Mouse (Mus musculus) embryonic facial prominence, embryonic 10.5 days (tissue): ENCODE results near the gene Fbxl16. TPM values are rescaled to one million over a fixed set of nuclear protein-coding genes. Genes with fewer than 3 reads are reported as not detected.
"Not testable (repeated sequence)": the region's sequence is repeated elsewhere in the genome, so short reads cannot be mapped to it uniquely, and the experiment has no call there.

Source experiments
- DNase-seq: peaks from one replicate; pipeline ENCODE4 v3.0.0-alpha.2; 2017; ENCODE audit warnings: low spot score
- H3K27ac ChIP-seq: fragments of 300-500 bp; sonication (generic); replicated peaks from 2 replicates; pipeline ENCODE4 v1.5.1; 2016; ENCODE audit warnings: mild to moderate bottlenecking
- H3K27me3 ChIP-seq: fragments of 300-500 bp; sonication (generic); replicated peaks from 2 replicates; pipeline ENCODE4 v1.6.1; 2016; ENCODE audit warnings: low read depth, mild to moderate bottlenecking; ENCODE audit not compliant: poor library complexity, severe bottlenecking
- H3K36me3 ChIP-seq: fragments of 300-500 bp; sonication (generic); replicated peaks from 2 replicates; pipeline ENCODE4 v1.6.1; 2016; ENCODE audit warnings: mild to moderate bottlenecking, moderate library complexity
- H3K4me1 ChIP-seq: fragments of 300-500 bp; sonication (generic); 2 replicates; pipeline ENCODE4 v1.6.1; 2016
- H3K4me3 ChIP-seq: fragments of 300-500 bp; sonication (generic); 2 replicates; pipeline ENCODE4 v1.5.1; 2016; ENCODE audit warnings: mild to moderate bottlenecking, moderate library complexity
- H3K9me3 ChIP-seq: fragments of 300-500 bp; sonication (generic); 2 replicates; pipeline ENCODE4 v1.6.1; 2016; ENCODE audit warnings: mild to moderate bottlenecking
- WGBS: fragments of 180-500 bp; shearing (Covaris S2); methylation state at CpG from one replicate; pipeline ENCODE4 v1.1.7; 2016; 5-methylcytosine and 5-hydroxymethylcytosine counted together
- polyA plus RNA-seq: library from polyadenylated mRNA; unstranded; fragments of >200 nt; fragmentation: Nextera tagmentation; extraction: Ambion mirVana; gene quantifications from 2 replicates; pipeline ENCODE4 v1.2.1, GENCODE M21; 2016

The Fbxl16 gene
- polyA plus RNA-seq, 1 experiment from 2014 or later, result 5.0 TPM

DNA sequence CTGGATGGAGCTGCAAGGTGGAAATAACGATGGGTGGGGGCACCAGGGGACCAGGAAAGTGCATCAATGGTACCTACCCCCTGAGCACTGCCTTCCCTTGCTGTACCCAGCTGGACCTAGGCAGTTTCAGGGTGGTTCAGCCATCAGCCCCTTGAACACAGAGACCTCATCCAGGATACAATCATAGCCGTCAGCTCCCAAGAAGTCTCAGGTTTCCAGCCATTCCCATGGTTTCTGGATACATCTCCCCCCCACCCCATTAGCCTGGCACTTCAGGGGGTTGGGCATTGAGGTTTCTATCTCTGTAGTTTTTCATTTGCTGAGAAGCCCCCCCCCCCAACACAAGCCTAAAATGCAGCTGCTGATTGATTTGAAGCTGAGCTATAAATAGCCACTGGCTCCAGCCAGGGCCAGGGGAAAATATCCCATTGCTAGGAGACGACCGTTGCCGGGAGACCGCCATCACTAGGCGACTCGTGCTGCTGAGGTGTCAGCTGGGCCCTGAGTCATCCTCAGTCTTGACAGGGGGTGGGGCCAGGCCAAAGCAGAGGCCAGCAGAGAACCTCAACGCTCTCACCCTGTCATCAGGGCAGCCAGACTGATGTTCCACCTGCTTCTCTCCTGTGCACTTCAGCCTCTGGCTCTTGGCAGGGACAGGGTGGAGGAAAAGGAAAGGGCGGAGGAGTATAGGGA, 5.9 kb upstream of the Fbxl16 start:
- DNase-seq, result peak; percentile 70
- H3K4me1 ChIP-seq, result peaks cover 16% of the 10 kb centered on the region
- H3K36me3 ChIP-seq, result no peaks in the 10 kb centered on the region
- peaks cover 32% of the 10 kb centered on the region for H3K27me3 ChIP-seq
- peak overlapping the region; percentile 66 for H3K27ac ChIP-seq
- H3K9me3 ChIP-seq, result no peaks in the 10 kb centered on the region
- peak overlapping the region; percentile 32; the same call in 1 of the 2 replicates for H3K4me3 ChIP-seq
- WGBS, result 14% methylated on average over 10 of the region's 10 CpGs

DNA sequence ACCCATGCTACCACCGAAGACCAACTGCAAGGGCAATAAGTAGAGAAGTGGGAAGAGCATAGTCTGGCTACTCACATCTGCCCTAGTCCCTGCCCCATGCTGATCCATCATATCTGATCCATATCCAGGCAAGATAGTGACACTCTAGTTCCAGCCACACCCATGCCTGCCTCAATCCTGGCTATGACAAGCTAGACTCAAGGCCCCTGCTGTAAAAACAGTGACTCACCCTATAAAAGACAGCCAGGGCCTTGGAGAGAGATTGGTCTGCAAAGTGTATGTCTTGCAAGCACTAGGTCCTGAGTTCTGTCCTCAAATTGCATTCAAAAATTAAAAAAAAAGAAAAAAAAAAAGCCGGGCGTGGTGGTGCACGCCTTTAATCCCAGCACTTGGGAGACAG, 2.4 kb upstream of the Fbxl16 start:
- Histone ChIP-seq H3K9me3 (no peaks in the 10 kb centered on the region), H3K27ac (no peak overlapping the region), H3K27me3 (peaks cover 66% of the 10 kb centered on the region), H3K36me3 (no peaks in the 10 kb centered on the region), H3K4me1 (peaks cover 45% of the 10 kb centered on the region), H3K4me3 (no peak overlapping the region)
- no peak for DNase-seq
- WGBS, result 84% methylated on average over 4 of the region's 4 CpGs

DNA sequence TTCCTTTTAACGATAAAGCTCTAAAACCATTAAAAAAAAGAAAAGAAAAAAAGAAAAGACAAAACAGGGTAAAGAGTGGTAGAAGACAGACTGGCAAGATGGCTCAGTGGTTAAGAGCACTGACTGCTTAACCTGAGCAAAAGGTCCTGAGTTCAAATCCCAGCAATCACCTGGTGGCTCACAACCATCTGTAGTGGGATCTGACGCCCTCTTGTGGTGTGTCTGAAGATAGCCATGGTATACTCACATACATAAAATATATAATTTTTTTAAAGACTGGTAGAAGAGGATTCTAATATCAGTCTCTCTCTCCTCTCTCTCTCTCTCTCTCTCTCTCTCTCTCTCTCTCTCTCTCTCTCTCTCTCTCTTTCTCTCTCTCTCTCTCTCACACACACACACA, 1.4 kb upstream of the Fbxl16 start:
- not testable (repeated sequence) for H3K4me3 ChIP-seq, H3K9me3 ChIP-seq, H3K36me3 ChIP-seq, H3K27ac ChIP-seq, DNase-seq
- WGBS, result 47% methylated on average over 2 of the region's 2 CpGs
- Histone ChIP-seq H3K4me1 (peaks cover 42% of the 10 kb centered on the region), H3K27me3 (peaks cover 66% of the 10 kb centered on the region)

DNA sequence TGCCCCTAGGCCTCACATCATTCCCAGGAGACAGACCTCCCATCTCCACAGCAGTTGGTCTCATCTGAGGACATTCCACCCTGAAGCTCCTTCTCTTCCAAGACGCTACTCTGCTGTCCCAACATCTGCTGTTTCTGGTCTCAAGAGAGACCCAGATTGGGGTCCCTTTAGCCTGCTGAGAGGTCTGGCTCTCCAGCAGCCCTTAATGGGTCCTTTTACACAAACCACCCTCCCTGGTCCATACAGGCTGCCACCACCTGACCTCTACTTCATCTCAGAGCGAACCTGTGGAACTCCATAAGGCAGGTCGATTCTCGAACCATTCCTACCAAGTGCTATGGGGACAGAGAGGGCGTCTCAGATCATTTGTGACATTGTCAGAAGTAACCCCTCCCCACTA, 857 bp upstream of the Fbxl16 start:
- Histone ChIP-seq H3K4me3 (peak overlapping the region; percentile 82), H3K36me3 (no peaks in the 10 kb centered on the region), H3K4me1 (peaks cover 36% of the 10 kb centered on the region), H3K9me3 (no peaks in the 10 kb centered on the region), H3K27me3 (peaks cover 70% of the 10 kb centered on the region), H3K27ac (peak overlapping the region; percentile 86; the same call in 1 of the 2 replicates)
- DNase-seq, result no peak
- WGBS, result 36% methylated on average over 5 of the region's 5 CpGs

DNA sequence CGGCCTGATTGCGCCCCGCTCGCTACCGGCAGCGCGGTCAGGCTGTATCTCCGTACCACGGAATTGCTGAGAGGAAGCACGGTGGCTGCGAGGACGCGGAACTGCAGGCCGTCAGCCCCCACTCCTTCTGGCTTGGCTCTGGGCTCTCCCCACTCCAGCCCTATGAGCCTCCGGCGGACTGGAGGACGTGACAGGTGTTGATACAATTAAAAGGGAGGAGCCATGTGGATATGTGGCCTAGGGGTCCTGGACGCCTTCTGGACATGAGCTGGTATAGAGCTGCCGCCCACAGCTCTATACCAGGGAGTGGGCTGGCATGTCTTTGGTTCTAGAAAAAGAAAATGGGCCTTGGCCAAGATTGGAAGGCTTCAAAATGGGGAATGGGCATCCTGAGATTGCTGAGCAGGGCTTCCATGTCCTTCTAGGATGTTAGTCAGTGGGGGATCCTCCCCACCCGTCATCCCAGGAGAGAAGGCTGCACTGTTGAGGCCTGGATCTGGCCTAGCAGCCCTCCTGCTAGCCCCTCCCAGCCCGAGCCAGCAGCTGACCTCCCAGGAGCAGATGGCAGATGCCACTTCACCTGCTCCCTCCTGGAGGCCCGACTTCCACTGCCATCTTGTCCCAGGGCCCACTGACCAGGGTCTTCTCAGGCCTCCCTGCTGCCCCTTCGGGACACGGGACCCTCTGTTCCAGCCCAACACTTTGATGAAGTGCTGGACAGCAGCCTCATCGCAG, 888 bp downstream of the Fbxl16 start:
- Histone ChIP-seq H3K27me3 (peaks cover 70% of the 10 kb centered on the region), H3K4me3 (peak overlapping the region; percentile 82), H3K27ac (peak overlapping the region; percentile 86), H3K4me1 (peaks cover 34% of the 10 kb centered on the region), H3K9me3 (no peaks in the 10 kb centered on the region), H3K36me3 (no peaks in the 10 kb centered on the region)
- 10% methylated on average over 25 of the region's 25 CpGs for WGBS
- no peak for DNase-seq

DNA sequence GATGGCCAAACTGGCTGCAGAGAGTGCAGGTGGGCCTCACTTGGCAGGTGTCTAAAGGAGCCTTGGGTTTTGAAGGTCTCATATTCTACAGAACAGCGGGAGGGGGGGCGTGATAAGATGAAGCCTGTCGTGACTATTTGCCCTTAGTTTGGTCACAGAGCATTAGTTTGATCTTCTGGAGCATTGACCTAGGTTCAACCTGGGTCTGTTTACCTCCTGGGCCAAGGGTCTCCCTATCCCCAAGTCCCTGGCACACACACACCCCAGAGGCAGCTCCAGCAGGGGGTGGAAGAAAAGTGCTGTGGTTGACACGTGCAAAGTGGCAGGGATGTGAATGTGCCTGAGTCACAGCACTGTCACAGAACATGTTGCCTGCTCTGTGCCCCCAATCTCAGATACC, 2.0 kb downstream of the Fbxl16 start:
- no peaks in the 10 kb centered on the region for H3K36me3 ChIP-seq
- H3K9me3 ChIP-seq, result no peaks in the 10 kb centered on the region
- H3K4me3 ChIP-seq, result peak overlapping the region; percentile 8; the same call in 1 of the 2 replicates
- peaks cover 77% of the 10 kb centered on the region for H3K27me3 ChIP-seq
- WGBS, result 75% methylated on average over 4 of the region's 4 CpGs
- H3K4me1 ChIP-seq, result peaks cover 34% of the 10 kb centered on the region
- no peak overlapping the region for H3K27ac ChIP-seq
- no peak for DNase-seq

DNA sequence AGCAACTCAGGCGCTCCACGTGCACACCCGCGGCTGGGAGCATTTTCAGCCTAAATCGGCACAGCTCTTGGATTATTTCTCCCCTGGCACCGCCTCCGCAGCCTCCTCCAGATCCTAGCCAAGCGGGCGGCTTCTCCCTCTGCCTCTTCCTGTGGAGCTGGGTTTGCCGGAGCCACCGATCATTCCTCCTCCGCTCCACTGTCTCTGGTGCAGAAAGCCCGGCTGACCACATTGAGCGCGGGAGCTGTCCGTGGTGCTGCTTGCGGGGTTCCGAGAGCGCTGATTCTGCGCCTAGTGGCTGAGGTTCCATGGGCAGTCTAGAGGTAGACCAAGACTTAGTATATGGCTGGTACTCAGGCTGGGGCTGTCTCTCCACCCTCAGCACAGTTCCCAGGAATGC, 4.6 kb downstream of the Fbxl16 start:
- Histone ChIP-seq H3K36me3 (peaks cover 6% of the 10 kb centered on the region; the same call in 1 of the 2 replicates), H3K9me3 (no peaks in the 10 kb centered on the region), H3K4me3 (peak overlapping the region; percentile 27; the same call in 1 of the 2 replicates), H3K27me3 (peaks cover 91% of the 10 kb centered on the region), H3K27ac (no peak overlapping the region), H3K4me1 (peaks cover 30% of the 10 kb centered on the region)
- 2% methylated on average over 20 of the region's 20 CpGs for WGBS
- DNase-seq, result peak; percentile 92

DNA sequence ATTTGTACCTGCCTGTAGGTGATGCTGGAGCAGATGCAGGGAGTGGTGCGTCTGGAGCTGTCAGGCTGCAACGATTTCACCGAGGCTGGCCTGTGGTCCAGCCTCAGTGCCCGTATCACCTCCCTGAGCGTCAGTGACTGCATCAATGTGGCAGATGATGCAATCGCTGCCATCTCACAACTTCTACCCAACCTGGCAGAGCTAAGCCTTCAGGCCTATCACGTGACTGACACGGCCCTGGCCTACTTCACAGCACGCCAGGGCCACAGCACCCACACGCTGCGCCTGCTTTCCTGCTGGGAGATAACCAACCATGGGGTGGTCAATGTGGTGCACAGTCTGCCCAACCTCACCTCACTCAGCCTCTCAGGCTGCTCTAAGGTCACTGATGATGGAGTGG, 8.8 kb downstream of the Fbxl16 start:
- Histone ChIP-seq H3K9me3 (no peaks in the 10 kb centered on the region), H3K27ac (no peak overlapping the region), H3K4me3 (no peak overlapping the region; the same call in 1 of the 2 replicates), H3K36me3 (peaks cover 6% of the 10 kb centered on the region; the same call in 1 of the 2 replicates), H3K4me1 (peaks cover 18% of the 10 kb centered on the region), H3K27me3 (peaks cover 86% of the 10 kb centered on the region)
- 81% methylated on average over 11 of the region's 11 CpGs for WGBS
- no peak for DNase-seq

DNA sequence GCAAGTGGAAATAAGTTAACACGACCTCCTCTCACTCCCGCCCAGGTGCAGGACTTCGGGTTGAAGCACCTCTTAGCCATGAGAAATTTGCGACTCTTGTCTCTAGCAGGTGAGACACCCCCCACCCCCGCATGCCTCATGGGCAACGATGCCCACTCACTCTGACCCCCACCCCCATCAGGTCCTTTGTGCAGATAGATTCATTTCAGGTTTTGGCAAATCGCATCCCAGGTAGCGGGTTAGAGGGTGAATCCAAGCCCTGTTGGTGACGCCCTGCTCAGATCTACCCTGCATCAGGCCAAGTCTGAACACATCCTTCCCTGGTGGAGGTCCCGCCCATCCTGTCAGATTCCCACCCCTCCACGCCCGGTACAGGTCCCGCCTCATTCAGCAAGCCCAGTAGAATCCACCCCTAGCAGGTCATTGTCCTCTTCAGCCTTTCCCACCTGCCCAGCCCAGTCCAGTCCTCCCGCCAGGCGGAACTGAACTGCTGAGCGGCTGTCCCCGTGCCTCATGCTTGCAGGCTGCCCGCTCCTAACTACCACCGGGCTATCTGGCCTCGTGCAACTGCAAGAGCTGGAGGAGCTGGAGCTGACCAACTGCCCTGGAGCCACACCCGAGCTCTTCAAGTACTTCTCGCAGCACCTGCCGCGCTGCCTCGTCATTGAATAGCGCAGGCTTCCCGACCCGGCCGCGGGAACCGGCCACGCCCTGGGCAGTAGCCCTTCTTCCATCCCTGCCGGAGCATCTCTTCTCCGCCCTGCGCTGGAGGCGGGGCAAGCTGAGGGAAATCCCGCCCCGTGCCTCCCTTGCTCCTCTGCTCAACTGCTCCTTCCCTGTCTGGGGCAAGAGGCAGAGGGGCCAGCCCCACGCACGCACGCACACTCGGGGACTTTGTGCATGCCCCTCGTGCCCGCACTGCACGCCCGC, 10.2 kb downstream of the Fbxl16 start:
- WGBS, result 6% methylated on average over 46 of the region's 46 CpGs
- peaks cover 23% of the 10 kb centered on the region for H3K4me1 ChIP-seq
- no peak overlapping the region for H3K27ac ChIP-seq
- H3K4me3 ChIP-seq, result peak overlapping the region; percentile 33
- DNase-seq, result peak; percentile 42
- peaks cover 6% of the 10 kb centered on the region; the same call in 1 of the 2 replicates for H3K36me3 ChIP-seq
- peaks cover 74% of the 10 kb centered on the region for H3K27me3 ChIP-seq
- no peaks in the 10 kb centered on the region for H3K9me3 ChIP-seq

DNA sequence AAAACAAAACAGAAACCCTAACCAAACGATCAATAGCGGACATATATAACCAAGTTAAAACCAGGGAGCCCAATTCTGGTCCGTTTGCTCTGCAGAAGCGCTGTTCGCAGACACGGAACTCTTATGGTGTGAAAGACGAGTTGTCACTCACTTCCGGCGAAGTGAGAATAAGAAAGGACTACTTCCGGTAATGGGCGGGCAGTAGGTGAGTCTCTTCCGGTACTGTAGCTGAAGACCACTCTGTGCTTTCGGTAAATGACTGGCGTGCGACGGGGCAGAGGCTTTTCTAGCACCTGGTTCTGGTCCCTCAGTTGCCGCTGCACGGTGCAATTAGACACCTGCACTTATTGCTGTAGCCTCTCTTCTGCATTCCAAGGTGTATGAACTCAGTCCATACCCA, 14.6 kb downstream of the Fbxl16 start, which contains the start of gene Wdr24:
TSS of gene Wdr24 (plus strand) at position 176 of the 400 bp plus-strand sequence.
- peaks cover 33% of the 10 kb centered on the region for H3K36me3 ChIP-seq
- under 1% methylated on average over 18 of the region's 18 CpGs for WGBS
- peaks cover 59% of the 10 kb centered on the region for H3K4me1 ChIP-seq
- peaks cover 38% of the 10 kb centered on the region for H3K27me3 ChIP-seq
- peak within 1 kb of the TSS; percentile 70 for H3K4me3 ChIP-seq
- peak; percentile 79 for DNase-seq
- H3K9me3 ChIP-seq, result no peaks in the 10 kb centered on the region
- peak within 1 kb of the TSS; percentile 73 for H3K27ac ChIP-seq

DNA sequence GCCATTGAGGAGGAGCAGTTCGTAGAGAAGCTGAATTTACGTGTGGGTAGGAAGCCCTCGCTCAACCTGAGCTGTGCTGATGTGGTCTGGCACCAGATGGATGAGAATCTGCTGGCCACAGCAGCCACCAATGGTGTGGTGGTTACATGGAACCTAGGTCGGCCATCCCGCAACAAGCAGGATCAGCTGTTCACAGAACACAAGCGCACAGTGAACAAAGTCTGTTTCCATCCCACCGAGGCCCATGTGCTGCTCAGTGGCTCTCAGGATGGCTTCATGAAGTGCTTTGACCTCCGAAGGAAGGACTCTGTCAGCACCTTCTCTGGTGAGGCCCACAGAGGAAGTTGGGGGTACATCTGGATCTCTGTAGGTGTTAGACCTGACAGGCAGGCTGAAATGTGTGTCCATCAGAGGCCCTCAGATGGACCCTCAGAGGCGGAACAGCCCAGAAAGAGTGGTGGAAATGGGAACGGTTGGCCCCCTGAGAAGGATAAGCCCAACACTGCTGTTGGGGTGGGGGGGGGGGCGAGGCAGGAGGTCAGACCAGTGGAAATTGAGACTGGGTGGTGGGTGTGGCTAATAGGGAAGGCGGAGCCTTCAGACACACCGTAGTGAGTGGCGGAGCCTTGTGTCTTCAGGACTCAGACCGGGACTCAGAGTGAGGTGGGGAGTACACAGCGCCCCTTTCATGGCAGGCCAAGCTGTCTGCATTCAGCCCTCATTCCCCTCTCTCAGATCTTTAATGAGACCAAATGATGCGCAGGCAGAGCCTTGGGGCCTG, 15.7 kb downstream of the Fbxl16 start:
- Histone ChIP-seq H3K36me3 (peaks cover 34% of the 10 kb centered on the region), H3K9me3 (no peaks in the 10 kb centered on the region), H3K4me1 (peaks cover 55% of the 10 kb centered on the region), H3K27me3 (peaks cover 27% of the 10 kb centered on the region), H3K4me3 (peak overlapping the region; percentile 70), H3K27ac (no peak overlapping the region)
- WGBS, result 72% methylated on average over 17 of the region's 17 CpGs
- DNase-seq, result no peak
